Mouse (Mus musculus) lung, adult 2 months (tissue): ENCODE results near the gene Fabp6.

ENCODE experiments used
- CTCF ChIP-seq: fragments of 200-500 bp; IDR thresholded peaks from 2 replicates; pipeline ENCODE4 v1.5.1; 2011; ENCODE audit warnings: mild to moderate bottlenecking, low read length, control low read depth; ENCODE audit not compliant: insufficient read depth
- POLR2A ChIP-seq: fragments of 200-500 bp; IDR thresholded peaks from 2 replicates; pipeline ENCODE4 v1.6.1; 2011; ENCODE audit warnings: low read depth, mild to moderate bottlenecking, control low read depth, low read length, borderline replicate concordance; ENCODE audit errors: extremely low read depth

GRCm38 (mm10) chr11:43638486-43638885, 37.1 kb upstream of the Fabp6 start:
- TF ChIP-seq CTCF, result no peak
- TF ChIP-seq POLR2A, result no peak
